Mouse (Mus musculus): Measurements from ENCODE around the gene Gm20835. TPM values are rescaled to one million over a fixed set of nuclear protein-coding genes. Genes with fewer than 3 reads are reported as not detected.

Gene Gm20835
- polyA plus RNA-seq (2012; rRNA removed), result not detected in 2 replicates

DNA sequence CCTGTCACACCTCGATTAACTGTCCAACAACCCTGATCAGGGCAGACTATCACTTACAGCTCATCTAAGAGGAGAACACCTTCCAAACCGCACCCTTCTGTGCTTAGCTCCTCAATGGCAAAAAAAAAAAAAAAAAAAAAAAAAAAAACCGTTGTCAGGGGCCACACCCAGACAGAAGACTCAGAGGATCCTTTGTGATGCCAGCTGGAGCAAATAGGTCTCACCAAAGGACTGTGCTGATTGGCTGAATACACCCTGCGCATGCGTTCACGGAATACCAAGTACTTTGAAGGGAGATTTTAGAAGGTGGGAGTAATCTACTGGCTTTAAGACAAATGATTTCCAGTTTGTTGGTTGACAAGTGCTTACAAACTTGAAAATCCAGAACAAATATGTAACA lies at the start of gene Gm20835:
Gene Gm20835, minus strand, starts transcription at position 101 of the 400 bp plus-strand sequence.

Data from central nervous system, embryonic 14 days (tissue).